Mouse (Mus musculus) telencephalon, adult 2 months (tissue): ENCODE results near the gene Ttc39b.

Experiments used
- DNase-seq: peaks from one replicate; pipeline ENCODE4 v3.0.0-alpha.2; 2011; ENCODE audit warnings: low read depth, low spot score

Gene Ttc39b

GRCm38 (mm10) chr4:83232315-83232880 is 91.7 kb downstream of the Ttc39b start:
- DNase-seq, result no peak

GRCm38 (mm10) chr4:83228664-83229283 is 95.3 kb downstream of the Ttc39b start:
- no peak for DNase-seq

GRCm38 (mm10) chr4:83228073-83228472 is 96.0 kb downstream of the Ttc39b start:
- no peak for DNase-seq

GRCm38 (mm10) chr4:83225633-83226360 is 98.3 kb downstream of the Ttc39b start:
- no peak for DNase-seq

GRCm38 (mm10) chr4:83224242-83224641 is 99.8 kb downstream of the Ttc39b start:
- no peak for DNase-seq

GRCm38 (mm10) chr4:83223197-83223596 is 100.9 kb downstream of the Ttc39b start:
- DNase-seq, result no peak

- DNase-seq, result no peak
Observed at GRCm38 (mm10) chr4:83220761-83221557, 103.1 kb downstream of the Ttc39b start.

- no peak for DNase-seq
Observed at GRCm38 (mm10) chr4:83219253-83219652, 104.8 kb downstream of the Ttc39b start.

GRCm38 (mm10) chr4:83217128-83217527 is 106.9 kb downstream of the Ttc39b start:
- no peak for DNase-seq

- no peak for DNase-seq
Observed at GRCm38 (mm10) chr4:83216381-83216780, 107.7 kb downstream of the Ttc39b start.

- DNase-seq, result no peak
Observed at GRCm38 (mm10) chr4:83215776-83216175, 108.3 kb downstream of the Ttc39b start.

GRCm38 (mm10) chr4:83214822-83215558 is 109.1 kb downstream of the Ttc39b start:
- peak; percentile 57 for DNase-seq

- DNase-seq, result no peak
Observed at GRCm38 (mm10) chr4:83213752-83214151, 110.3 kb downstream of the Ttc39b start.

- DNase-seq, result no peak
Observed at GRCm38 (mm10) chr4:83211709-83212108, 112.3 kb downstream of the Ttc39b start.

- no peak for DNase-seq
Observed at GRCm38 (mm10) chr4:83210437-83210836, 113.6 kb downstream of the Ttc39b start.

GRCm38 (mm10) chr4:83206803-83207586 is 117.1 kb downstream of the Ttc39b start:
- peak; percentile 70 for DNase-seq

- no peak for DNase-seq
Observed at GRCm38 (mm10) chr4:83206416-83206802, 117.6 kb downstream of the Ttc39b start.

- DNase-seq, result peak; percentile 68
Observed at GRCm38 (mm10) chr4:83199391-83199790, 124.7 kb downstream of the Ttc39b start.

GRCm38 (mm10) chr4:83198123-83198522 is 125.9 kb downstream of the Ttc39b start:
- no peak for DNase-seq

GRCm38 (mm10) chr4:83189736-83190135 is 134.3 kb downstream of the Ttc39b start:
- DNase-seq, result no peak

- no peak for DNase-seq
Observed at GRCm38 (mm10) chr4:83187324-83187723, 136.7 kb downstream of the Ttc39b start.
